Mouse (Mus musculus) megakaryocyte, embryonic 14.5 days (primary cell): ENCODE data around the gene Ssbp3.

Experiments used
- FLI1 ChIP-seq: IDR thresholded peaks from 2 replicates; pipeline ENCODE4 v1.6.1; 2012; ENCODE audit warnings: low read length, inconsistent platforms, mixed read lengths
- GATA1 ChIP-seq: IDR thresholded peaks from 3 replicates; pipeline ENCODE4 v1.6.1; 2012; ENCODE audit warnings: mixed read lengths, low read length, inconsistent platforms, borderline replicate concordance

- TF ChIP-seq FLI1 (no peak), GATA1 (no peak)
These were observed 96.9 kb downstream of the Ssbp3 start for GRCm38 (mm10) chr4:107007359-107007758.
